Mouse (Mus musculus): ENCODE results near the gene Ift80. TPM values are rescaled to one million over a fixed set of nuclear protein-coding genes. Genes with fewer than 3 reads are reported as not detected.

The Ift80 gene
- polyA plus RNA-seq, 1 experiment from 2014 or later: 9.6 TPM

DNA sequence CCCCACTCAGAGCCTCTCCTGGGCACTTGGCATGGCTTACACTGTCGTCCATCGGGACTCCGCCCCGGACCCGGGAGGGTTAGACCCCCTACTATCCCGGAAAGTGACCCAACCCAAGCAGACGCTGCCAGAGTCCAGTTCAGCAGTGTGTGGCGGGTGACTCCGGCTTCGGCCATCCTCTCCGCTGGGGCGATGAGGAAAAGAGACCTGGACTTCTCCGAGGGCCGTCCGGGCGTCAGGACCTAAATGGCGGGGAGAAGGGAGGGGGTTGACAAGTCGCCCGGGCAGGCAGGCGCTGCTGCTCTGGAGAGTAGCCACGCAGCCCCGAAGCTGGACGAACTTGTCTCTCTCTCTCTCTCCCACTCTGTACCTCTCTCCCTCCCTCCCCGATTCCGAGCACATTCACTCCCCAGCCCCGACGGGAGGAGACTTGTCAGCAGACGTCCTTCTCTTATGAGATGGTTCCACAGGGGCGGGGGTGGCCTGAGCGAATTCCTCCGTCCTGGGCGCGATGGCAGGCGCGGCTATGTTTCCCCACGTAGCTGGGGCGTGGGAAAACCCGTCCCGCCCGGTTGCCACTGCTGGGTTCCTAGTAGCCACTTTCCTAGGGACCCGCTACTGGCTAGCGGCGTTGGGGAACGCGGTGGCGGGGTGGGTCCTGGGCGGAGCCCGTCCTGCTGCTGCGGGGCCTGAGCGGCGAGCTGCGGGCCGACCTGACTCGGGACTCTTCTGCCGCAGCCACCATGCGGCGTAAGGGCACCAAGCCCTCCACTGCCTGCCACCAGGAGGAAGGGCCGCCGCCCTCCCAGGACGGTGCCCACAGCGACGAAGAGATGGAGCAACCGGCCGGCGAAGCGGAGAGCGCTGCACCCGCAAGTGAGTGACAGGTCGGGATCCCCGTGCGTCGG lies 1.2 kb upstream of the Ift80 start:
- Histone ChIP-seq H3K27ac (ENCODE audit: low read length) (peak overlapping the region; percentile 90), H3K9ac (replicated peaks; ENCODE audit: low read depth, low read length) (peak overlapping the region; percentile 80), H3K27me3 (replicated peaks; ENCODE audit: control insufficient read depth, insufficient read depth, low read length) (no peaks in the 10 kb centered on the region), H3K36me3 (ENCODE audit: control insufficient read depth, insufficient read depth) (no peaks in the 10 kb centered on the region), H3K4me2 (ENCODE audit: low read length) (peak overlapping the region; percentile 87), H3K4me3 (replicated peaks; ENCODE audit: low read length) (peak overlapping the region; percentile 95), H3K4me1 (replicated peaks; ENCODE audit: control insufficient read depth, insufficient read depth, low read length) (peaks cover 5% of the 10 kb centered on the region), H3K9me3 (ENCODE audit: control insufficient read depth, low read length) (no peaks in the 10 kb centered on the region)
- ATAC-seq: peak; percentile 13
- under 1% methylated on average over 71 of the region's 72 CpGs for WGBS

- Histone ChIP-seq H3K9me3 (ENCODE audit: control insufficient read depth, low read length) (no peaks in the 10 kb centered on the region), H3K4me1 (replicated peaks; ENCODE audit: control insufficient read depth, insufficient read depth, low read length) (peaks cover 5% of the 10 kb centered on the region), H3K36me3 (ENCODE audit: control insufficient read depth, insufficient read depth) (no peaks in the 10 kb centered on the region), H3K9ac (replicated peaks; ENCODE audit: low read depth, low read length) (peak overlapping the region; percentile 64), H3K4me2 (ENCODE audit: low read length) (peak overlapping the region; percentile 77), H3K27ac (ENCODE audit: low read length) (peak overlapping the region; percentile 90), H3K4me3 (replicated peaks; ENCODE audit: low read length) (peak overlapping the region; percentile 95), H3K27me3 (replicated peaks; ENCODE audit: control insufficient read depth, insufficient read depth, low read length) (no peaks in the 10 kb centered on the region)
- peak; percentile 36 for ATAC-seq
- WGBS: under 1% methylated on average over 7 of the region's 7 CpGs
Observed at GRCm38 (mm10) chr3:69004055-69004436, 324 bp downstream of the Ift80 start.

DNA sequence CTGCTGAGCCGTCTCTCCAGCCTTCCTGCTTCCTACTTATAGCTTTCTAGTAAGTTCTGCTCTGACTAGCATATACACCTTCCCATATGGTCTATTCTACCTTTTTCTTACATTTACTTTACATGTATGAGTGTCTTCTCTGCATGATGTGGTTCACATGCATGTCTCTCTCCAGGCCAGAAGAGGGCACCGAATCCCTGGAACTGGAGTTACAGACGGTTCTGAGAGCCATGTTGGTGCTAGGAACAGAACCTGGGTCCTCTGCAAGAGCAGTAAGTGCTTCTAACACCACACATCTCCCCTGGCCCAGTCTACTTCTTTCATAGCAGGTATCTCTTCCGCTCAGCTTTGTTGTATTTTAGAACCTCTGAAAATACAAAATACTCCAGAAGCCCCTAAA lies 1.6 kb downstream of the Ift80 start:
- Histone ChIP-seq H3K27ac (ENCODE audit: low read length) (no peak overlapping the region), H3K9ac (replicated peaks; ENCODE audit: low read depth, low read length) (no peak overlapping the region), H3K9me3 (ENCODE audit: control insufficient read depth, low read length) (no peaks in the 10 kb centered on the region), H3K27me3 (replicated peaks; ENCODE audit: control insufficient read depth, insufficient read depth, low read length) (no peaks in the 10 kb centered on the region), H3K4me2 (ENCODE audit: low read length) (no peak overlapping the region), H3K4me1 (replicated peaks; ENCODE audit: control insufficient read depth, insufficient read depth, low read length) (peaks cover 5% of the 10 kb centered on the region), H3K4me3 (replicated peaks; ENCODE audit: low read length) (no peak overlapping the region), H3K36me3 (ENCODE audit: control insufficient read depth, insufficient read depth) (no peaks in the 10 kb centered on the region)
- ATAC-seq: no peak
- 89% methylated on average over 4 of the region's 4 CpGs for WGBS

GRCm38 (mm10) chr3:68986550-68986949 lies 17.8 kb downstream of the Ift80 start:
- Histone ChIP-seq H3K9me3 (ENCODE audit: control insufficient read depth, low read length) (no peaks in the 10 kb centered on the region), H3K9ac (replicated peaks; ENCODE audit: low read depth, low read length) (no peak overlapping the region), H3K4me1 (replicated peaks; ENCODE audit: control insufficient read depth, insufficient read depth, low read length) (no peaks in the 10 kb centered on the region), H3K36me3 (ENCODE audit: control insufficient read depth, insufficient read depth) (peaks cover 5% of the 10 kb centered on the region; the same call in 1 of the 2 replicates), H3K27ac (ENCODE audit: low read length) (no peak overlapping the region), H3K4me3 (replicated peaks; ENCODE audit: low read length) (no peak overlapping the region), H3K27me3 (replicated peaks; ENCODE audit: control insufficient read depth, insufficient read depth, low read length) (no peaks in the 10 kb centered on the region), H3K4me2 (ENCODE audit: low read length) (no peak overlapping the region)
- WGBS: 89% methylated on average over 2 of the region's 2 CpGs
- ATAC-seq: no peak

GRCm38 (mm10) chr3:68980898-68981297 lies 23.5 kb downstream of the Ift80 start:
- Histone ChIP-seq H3K4me2 (ENCODE audit: low read length) (no peak overlapping the region), H3K27ac (ENCODE audit: low read length) (no peak overlapping the region), H3K36me3 (ENCODE audit: control insufficient read depth, insufficient read depth) (peaks cover 5% of the 10 kb centered on the region; the same call in 1 of the 2 replicates), H3K9ac (replicated peaks; ENCODE audit: low read depth, low read length) (no peak overlapping the region), H3K9me3 (ENCODE audit: control insufficient read depth, low read length) (no peaks in the 10 kb centered on the region), H3K4me1 (replicated peaks; ENCODE audit: control insufficient read depth, insufficient read depth, low read length) (no peaks in the 10 kb centered on the region), H3K4me3 (replicated peaks; ENCODE audit: low read length) (no peak overlapping the region), H3K27me3 (replicated peaks; ENCODE audit: control insufficient read depth, insufficient read depth, low read length) (no peaks in the 10 kb centered on the region)
- 76% methylated on average over 9 of the region's 9 CpGs for WGBS
- no peak for ATAC-seq

DNA sequence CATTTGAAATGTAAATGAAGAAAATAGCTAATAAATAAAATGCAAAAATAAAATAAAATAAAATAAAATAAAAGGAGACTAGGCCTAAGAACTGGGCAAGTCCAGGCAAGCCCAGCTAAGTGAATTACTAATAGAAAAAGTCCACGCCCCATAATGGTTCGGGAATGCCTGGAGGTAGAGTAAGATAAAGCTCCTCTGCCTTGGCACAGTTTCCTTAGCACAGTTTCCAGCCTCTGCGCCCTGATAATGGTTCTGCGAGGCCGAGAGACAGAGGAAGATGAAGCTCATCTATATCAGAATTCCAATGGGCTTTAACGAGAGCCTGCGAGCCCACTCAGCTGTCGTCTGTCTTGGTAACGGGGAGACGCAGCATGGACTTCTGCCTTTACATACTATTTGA lies 25.2 kb downstream of the Ift80 start:
- Histone ChIP-seq H3K27ac (ENCODE audit: low read length) (no peak overlapping the region), H3K9ac (replicated peaks; ENCODE audit: low read depth, low read length) (no peak overlapping the region), H3K27me3 (replicated peaks; ENCODE audit: control insufficient read depth, insufficient read depth, low read length) (no peaks in the 10 kb centered on the region), H3K36me3 (ENCODE audit: control insufficient read depth, insufficient read depth) (peaks cover 3% of the 10 kb centered on the region; the same call in 1 of the 2 replicates), H3K9me3 (ENCODE audit: control insufficient read depth, low read length) (no peaks in the 10 kb centered on the region), H3K4me3 (replicated peaks; ENCODE audit: low read length) (no peak overlapping the region), H3K4me2 (ENCODE audit: low read length) (no peak overlapping the region), H3K4me1 (replicated peaks; ENCODE audit: control insufficient read depth, insufficient read depth, low read length) (no peaks in the 10 kb centered on the region)
- ATAC-seq: no peak
- WGBS: 84% methylated on average over 10 of the region's 10 CpGs

- Histone ChIP-seq H3K27ac (ENCODE audit: low read length) (no peak overlapping the region), H3K9ac (replicated peaks; ENCODE audit: low read depth, low read length) (no peak overlapping the region), H3K4me1 (replicated peaks; ENCODE audit: control insufficient read depth, insufficient read depth, low read length) (no peaks in the 10 kb centered on the region), H3K9me3 (ENCODE audit: control insufficient read depth, low read length) (no peaks in the 10 kb centered on the region), H3K27me3 (replicated peaks; ENCODE audit: control insufficient read depth, insufficient read depth, low read length) (no peaks in the 10 kb centered on the region), H3K4me2 (ENCODE audit: low read length) (no peak overlapping the region), H3K4me3 (replicated peaks; ENCODE audit: low read length) (no peak overlapping the region), H3K36me3 (ENCODE audit: control insufficient read depth, insufficient read depth) (peaks cover 3% of the 10 kb centered on the region; the same call in 1 of the 2 replicates)
- 91% methylated on average over 4 of the region's 4 CpGs for WGBS
- no peak for ATAC-seq
Observed at GRCm38 (mm10) chr3:68977696-68978095, 26.7 kb downstream of the Ift80 start.

DNA sequence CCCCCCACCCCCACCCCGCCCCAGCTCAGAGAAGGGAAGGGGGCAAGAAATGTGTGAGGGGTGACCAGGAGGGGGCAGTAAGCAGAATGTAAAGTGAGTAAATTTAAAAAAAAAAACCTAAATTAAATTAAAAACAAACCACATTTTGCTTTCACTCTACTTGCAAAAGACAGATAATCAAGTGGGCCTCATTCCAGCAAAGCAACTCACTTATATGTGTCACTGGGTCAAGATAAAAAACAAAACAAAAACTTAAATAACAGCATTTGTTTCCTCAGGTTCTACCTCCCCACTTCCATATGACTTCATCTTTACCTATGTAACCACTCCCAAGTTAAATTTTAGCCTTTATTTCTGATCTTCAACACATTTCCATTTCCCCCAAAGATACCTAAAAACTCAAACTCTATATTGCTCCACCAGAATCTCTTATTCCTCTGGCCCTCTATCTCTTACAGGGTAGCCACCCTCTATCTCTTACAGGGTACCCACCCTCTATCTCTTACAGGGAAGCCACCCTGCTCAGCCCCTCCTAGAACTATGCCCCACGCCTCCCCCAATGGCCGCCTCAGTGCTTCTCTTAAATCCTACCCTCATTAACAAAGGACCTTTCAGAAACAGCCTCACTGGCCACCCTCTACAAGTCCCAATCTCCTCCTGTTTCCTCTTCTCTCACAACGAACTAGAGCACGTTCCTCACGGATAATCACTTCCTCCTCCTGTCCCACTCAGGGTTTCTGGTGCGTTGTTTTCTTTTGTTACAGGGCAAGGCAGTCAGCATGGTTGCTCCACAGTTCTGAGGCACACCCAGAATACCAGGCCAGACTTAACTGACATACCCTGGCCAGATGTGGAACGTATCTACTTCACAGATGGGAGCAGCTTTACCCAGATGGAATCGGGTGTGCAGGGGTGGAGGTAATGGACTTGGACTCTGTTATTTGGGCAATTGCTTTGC lies 28.6 kb downstream of the Ift80 start:
- H3K36me3 ChIP-seq (ENCODE audit: control insufficient read depth, insufficient read depth): no peaks in the 10 kb centered on the region
- no peaks in the 10 kb centered on the region for H3K9me3 ChIP-seq (ENCODE audit: control insufficient read depth, low read length)
- no peak overlapping the region for H3K4me3 ChIP-seq (replicated peaks; ENCODE audit: low read length)
- no peak overlapping the region for H3K4me2 ChIP-seq (ENCODE audit: low read length)
- no peak overlapping the region for H3K9ac ChIP-seq (replicated peaks; ENCODE audit: low read depth, low read length)
- no peaks in the 10 kb centered on the region for H3K27me3 ChIP-seq (replicated peaks; ENCODE audit: control insufficient read depth, insufficient read depth, low read length)
- 51% methylated on average over 9 of the region's 9 CpGs for WGBS
- no peak for ATAC-seq
- H3K4me1 ChIP-seq (replicated peaks; ENCODE audit: control insufficient read depth, insufficient read depth, low read length): no peaks in the 10 kb centered on the region
- no peak overlapping the region for H3K27ac ChIP-seq (ENCODE audit: low read length)

All from forebrain, embryonic 16.5 days (tissue).